Mouse (Mus musculus) heart, postnatal 36 days (tissue): ENCODE results near the gene Nub1. TPM values are rescaled to one million over a fixed set of nuclear protein-coding genes. Genes with fewer than 3 reads are reported as not detected.

Experiments
- DNase-seq, 2 experiments: peaks; one replicate each; pipeline ENCODE4 v3.0.0; 2021 to 2022
- intact Hi-C: fragments of 180-260 bp; cut with DNase I; formaldehyde crosslinking; loops from one replicate; pipeline ENCODE4 v1.15.1; 2025
- total RNA-seq, 2 experiments: library from RNA; stranded (reverse); gene quantifications; 2 replicates each; pipeline ENCODE4 v1.2.3; 2021

Nub1 gene
- 10 to 100 TPM; 38.0 to 39.3 TPM for total RNA-seq

GRCm38 (mm10) chr5:24685366-24686093, at the start of gene Nub1:
Nub1 (plus strand) TSS chr5:24685532.
- peak; percentile 96 to 97 for DNase-seq
- intact Hi-C loops, result loop anchor here (1.0 to 2.0 kb wide), 2 partner anchors 65 to 155 kb away; no protein-coding TSS in a partner anchor

GRCm38 (mm10) chr5:24636987-24637386, 48.3 kb upstream of the Nub1 start:
- intact Hi-C loops, result no loop called here
- DNase-seq, result no peak

- intact Hi-C loops, result no loop called here
Measured at GRCm38 (mm10) chr5:24638131-24638530, 47.2 kb upstream of the Nub1 start.

GRCm38 (mm10) chr5:24639081-24639480, 46.3 kb upstream of the Nub1 start:
- DNase-seq, result no peak
- intact Hi-C loops, result no loop called here

More at GRCm38 (mm10) chr5:24638131-24638530, 47.2 kb upstream of the Nub1 start:
- DNase-seq, result no peak

- DNase-seq, result no peak
- intact Hi-C loops, result no loop called here
Measured at GRCm38 (mm10) chr5:24645454-24645853, 39.9 kb upstream of the Nub1 start.

GRCm38 (mm10) chr5:24649231-24649630, 36.1 kb upstream of the Nub1 start:
- no peak for DNase-seq
- intact Hi-C loops, result no loop called here

- no peak for DNase-seq
- intact Hi-C loops, result loop anchor here (5.0 kb wide), 1 partner anchor 117 kb away; no protein-coding TSS in a partner anchor
Measured at GRCm38 (mm10) chr5:24649701-24650100, 35.6 kb upstream of the Nub1 start.

GRCm38 (mm10) chr5:24651356-24651755, 34.0 kb upstream of the Nub1 start:
- DNase-seq, result no peak
- intact Hi-C loops, result loop anchor here (5.0 kb wide), 1 partner anchor 119 kb away; no protein-coding TSS in a partner anchor

GRCm38 (mm10) chr5:24651768-24652752, 33.3 kb upstream of the Nub1 start:
- peak; percentile 86 to 92 for DNase-seq
- intact Hi-C loops, result loop anchor here (2.0 to 5.0 kb wide), 3 partner anchors 43 to 141 kb away; no protein-coding TSS in a partner anchor

- no peak for DNase-seq
- intact Hi-C loops, result loop anchor here (2.0 to 5.0 kb wide), 3 partner anchors 44 to 142 kb away; no protein-coding TSS in a partner anchor
Measured at GRCm38 (mm10) chr5:24652780-24653179, 32.6 kb upstream of the Nub1 start.

- DNase-seq, result no peak
- intact Hi-C loops, result loop anchor here (5.0 kb wide), 1 partner anchor 122 kb away; no protein-coding TSS in a partner anchor
Measured at GRCm38 (mm10) chr5:24654491-24654890, 30.8 kb upstream of the Nub1 start.

- intact Hi-C loops, result no loop called here
- no peak for DNase-seq
Measured at GRCm38 (mm10) chr5:24657113-24657512, 28.2 kb upstream of the Nub1 start.

- intact Hi-C loops, result no loop called here
- DNase-seq, result no peak
Measured at GRCm38 (mm10) chr5:24659708-24660423, 25.5 kb upstream of the Nub1 start.

- DNase-seq, result no peak
- intact Hi-C loops, result no loop called here
Measured at GRCm38 (mm10) chr5:24661457-24661856, 23.9 kb upstream of the Nub1 start.

GRCm38 (mm10) chr5:24674238-24674637, 11.1 kb upstream of the Nub1 start:
- DNase-seq, result peak; percentile 84 to 91
- intact Hi-C loops, result loop anchor here (1.0 kb wide), 2 partner anchors 76 to 106 kb away; no protein-coding TSS in a partner anchor

- intact Hi-C loops, result no loop called here
- no peak for DNase-seq
Measured at GRCm38 (mm10) chr5:24681436-24681835, 3.9 kb upstream of the Nub1 start.

- peak; percentile 16 to 65 for DNase-seq
- intact Hi-C loops, result no loop called here
Measured at GRCm38 (mm10) chr5:24684578-24685365, 560 bp upstream of the Nub1 start.

GRCm38 (mm10) chr5:24686176-24686575, 844 bp downstream of the Nub1 start:
- intact Hi-C loops, result loop anchor here (1.0 to 2.0 kb wide), 2 partner anchors 64 to 155 kb away; no protein-coding TSS in a partner anchor

More at GRCm38 (mm10) chr5:24686176-24686575, 844 bp downstream of the Nub1 start:
- no peak for DNase-seq
